Mouse (Mus musculus) bone marrow, adult 2 months (tissue): ENCODE data around the gene AC124502.3.

Experiments
- CTCF ChIP-seq: fragments of 200-500 bp; IDR thresholded peaks from 2 replicates; pipeline ENCODE4 v1.5.1; 2011; ENCODE audit warnings: low read length, control low read depth; ENCODE audit not compliant: control insufficient read depth, insufficient read depth
- POLR2A ChIP-seq: fragments of 200-500 bp; IDR thresholded peaks from 2 replicates; pipeline ENCODE4 v1.6.1; 2011; ENCODE audit warnings: low read depth, mild to moderate bottlenecking, control low read depth, low read length, borderline replicate concordance; ENCODE audit not compliant: control insufficient read depth

DNA sequence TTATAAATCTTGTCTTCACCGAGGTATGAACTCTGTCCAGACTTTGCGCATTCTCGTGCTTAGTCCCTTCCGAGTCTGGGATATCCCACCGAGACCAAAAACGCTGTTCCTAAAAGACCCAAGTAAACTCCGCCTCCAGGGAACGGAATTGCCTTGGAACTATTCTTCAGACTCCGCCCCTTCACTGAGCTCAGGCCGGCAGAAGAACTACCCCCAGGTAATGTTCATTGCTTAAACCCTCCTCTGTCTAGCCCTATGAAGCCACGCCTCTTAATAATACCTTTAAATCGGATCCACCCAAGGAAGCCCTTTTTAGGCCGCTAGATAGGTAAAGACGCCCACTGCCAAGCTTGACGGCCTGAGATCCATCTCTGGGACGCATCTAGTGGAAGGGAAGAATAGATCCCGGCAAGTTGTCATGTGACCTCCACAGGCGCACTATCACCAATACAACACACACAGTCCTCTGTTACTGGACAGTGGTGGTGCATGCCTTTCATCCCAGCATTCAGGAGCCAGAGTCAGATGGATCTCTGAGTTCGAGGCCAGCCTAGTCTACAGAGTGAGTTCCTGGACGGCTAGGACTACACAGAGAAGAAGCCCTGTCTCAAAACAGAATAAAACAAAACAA is 33.8 kb downstream of the AC124502.3 start:
- TF ChIP-seq CTCF (no peak), POLR2A (no peak)
